ENCODE assay signal across 7 mouse cellular contexts in the genomic region with DNA sequence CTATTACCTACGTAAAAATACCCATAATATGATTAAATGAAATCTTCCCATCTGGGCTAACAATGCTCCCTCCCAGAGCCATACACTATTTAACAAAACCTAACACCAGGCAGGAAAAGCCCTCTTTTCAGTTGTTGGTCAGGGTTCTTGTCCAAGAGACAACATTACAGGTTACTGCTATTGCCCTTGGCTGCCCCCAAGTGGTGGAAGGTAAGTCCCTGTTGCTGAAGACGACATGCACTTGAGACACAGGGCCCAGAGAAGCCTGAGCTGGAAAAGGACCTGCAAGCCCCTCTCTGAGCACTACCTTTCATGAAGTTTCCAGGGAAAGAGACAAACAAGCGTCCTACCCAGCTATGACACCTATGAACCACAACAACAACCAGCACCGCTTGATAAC. TPM values are rescaled to one million over a fixed set of nuclear protein-coding genes. Genes with fewer than 3 reads are reported as not detected.
DNase-seq lines count a peak whose midpoint lies in the region; ATAC-seq and TF ChIP-seq lines count a peak whose summit lies in the region.

No protein-coding gene starts in this region.

- peaks cover under 1% of the 10 kb centered on the region; the same call in 1 of the 2 replicates for H3K4me1 ChIP-seq in midbrain, embryonic 10.5 days
- H3K4me1 ChIP-seq in midbrain, embryonic 13.5 days (replicated peaks): peaks cover 3% of the 10 kb centered on the region
- no peaks in the 10 kb centered on the region for H3K4me1 ChIP-seq in lung, embryonic 14.5 days (ENCODE audit: insufficient read depth)

- ATAC-seq in midbrain, embryonic 13.5 days: no peak
- ATAC-seq in lung, embryonic 14.5 days (ENCODE audit: insufficient read depth): no peak

- peak; percentile 44 for DNase-seq in midbrain, embryonic 10.5 days (ENCODE audit: low spot score)
- DNase-seq in R1 (ENCODE audit: low read depth, low spot score): peak; percentile 68
- DNase-seq in cerebellum, adult 18-20 months: peak; percentile 77 to 79
- DNase-seq in heart, postnatal 36 days: peak; percentile 22 to 43
- peak; percentile 81 for DNase-seq in lung, embryonic 14.5 days
- peak; percentile 27 for DNase-seq in spleen, adult 12 weeks (ENCODE audit: low spot score)

- peaks cover 40% of the 10 kb centered on the region for H3K36me3 ChIP-seq in midbrain, embryonic 10.5 days
- peaks cover 31% of the 10 kb centered on the region for H3K36me3 ChIP-seq in midbrain, embryonic 13.5 days
- H3K36me3 ChIP-seq in lung, embryonic 14.5 days (ENCODE audit: insufficient read depth): peaks cover 34% of the 10 kb centered on the region

- H3K27me3 ChIP-seq in midbrain, embryonic 10.5 days (ENCODE audit: low read depth, poor library complexity, severe bottlenecking): no peaks in the 10 kb centered on the region
- H3K27me3 ChIP-seq in midbrain, embryonic 13.5 days: no peaks in the 10 kb centered on the region
- H3K27me3 ChIP-seq in lung, embryonic 14.5 days (ENCODE audit: insufficient read depth, low read length): no peaks in the 10 kb centered on the region

- H3K9me3 ChIP-seq in midbrain, embryonic 10.5 days (replicated peaks): no peaks in the 10 kb centered on the region
- H3K9me3 ChIP-seq in midbrain, embryonic 13.5 days: no peaks in the 10 kb centered on the region
- H3K9me3 ChIP-seq in lung, embryonic 14.5 days (ENCODE audit: low read depth, low read length): no peaks in the 10 kb centered on the region

- intact Hi-C loops in heart, postnatal 36 days (cut with DNase I): no loop called here

- H3K4me2 ChIP-seq in midbrain, embryonic 13.5 days (replicated peaks): no peak overlapping the region
- H3K4me2 ChIP-seq in lung, embryonic 14.5 days: no peak overlapping the region

- no peak overlapping the region for H3K27ac ChIP-seq in midbrain, embryonic 10.5 days (replicated peaks)
- H3K27ac ChIP-seq in midbrain, embryonic 13.5 days: no peak overlapping the region
- no peak overlapping the region for H3K27ac ChIP-seq in lung, embryonic 14.5 days (ENCODE audit: low read depth)

- no peak overlapping the region for H3K9ac ChIP-seq in midbrain, embryonic 13.5 days (replicated peaks)
- no peak overlapping the region for H3K9ac ChIP-seq in lung, embryonic 14.5 days

- no peak overlapping the region for H3K4me3 ChIP-seq in midbrain, embryonic 10.5 days
- no peak overlapping the region for H3K4me3 ChIP-seq in midbrain, embryonic 13.5 days (replicated peaks)
- no peak overlapping the region for H3K4me3 ChIP-seq in lung, embryonic 14.5 days (ENCODE audit: low read depth, low read length)

- 50% methylated on average over 4 of the region's 4 CpGs for WGBS in midbrain, embryonic 10.5 days
- 54% methylated on average over 4 of the region's 4 CpGs for WGBS in midbrain, embryonic 13.5 days
- WGBS in lung, embryonic 14.5 days: 52% methylated on average over 4 of the region's 4 CpGs

- TF ChIP-seq CTCF in lung, embryonic 14.5 days (IDR thresholded peaks at IDR 0.05; ENCODE audit: low read depth): peak; percentile 81

RNA-seq across cellular contexts. Expression of a gene that starts 6.5 kb away (rescaled TPM):
- polyA plus RNA-seq in midbrain, embryonic 10.5 days (2016; fragmentation: Nextera tagmentation; extraction: Ambion mirVana): 22.1 and 25.4 TPM in 2 replicates
- 20.6 TPM in 2 replicates for polyA plus RNA-seq in midbrain, embryonic 13.5 days (2015; fragmentation: Nextera tagmentation; extraction: Ambion mirVana)
- total RNA-seq in heart, postnatal 36 days (2021): 10 to 100 TPM; 17.2 to 17.5 TPM
- polyA plus RNA-seq in lung, embryonic 14.5 days (2014; fragmentation: Nextera tagmentation; extraction: Ambion mirVana): 23.1 and 23.2 TPM in 2 replicates

RNA-seq across cellular contexts. Expression of a gene that starts 46.0 kb away (rescaled TPM):
- 81.5 and 90.3 TPM in 2 replicates for polyA plus RNA-seq in midbrain, embryonic 10.5 days (2016; fragmentation: Nextera tagmentation; extraction: Ambion mirVana)
- polyA plus RNA-seq in midbrain, embryonic 13.5 days (2015; fragmentation: Nextera tagmentation; extraction: Ambion mirVana): 55.4 and 58.0 TPM in 2 replicates
- 10 to 100 TPM; 26.8 to 30.9 TPM for total RNA-seq in heart, postnatal 36 days (2021)
- 73.2 and 76.8 TPM in 2 replicates for polyA plus RNA-seq in lung, embryonic 14.5 days (2014; fragmentation: Nextera tagmentation; extraction: Ambion mirVana)

Comparison
In these comparisons a context has a peak if more than half of its experiments do, and no peak if none do; other contexts are left out.
1. DNase-seq: peak in every context shown above with its lines; median percentile 81 in lung, embryonic 14.5 days; 78 in cerebellum, adult 18-20 months; 68 in R1; 44 in midbrain, embryonic 10.5 days; 32 in heart, postnatal 36 days; 27 in spleen, adult 12 weeks.